Mouse (Mus musculus): Measurements from ENCODE around the gene Smurf2. TPM values are rescaled to one million over a fixed set of nuclear protein-coding genes. Genes with fewer than 3 reads are reported as not detected.

Gene Smurf2
- polyA plus RNA-seq, 1 experiment from 2014 or later = 9.4 TPM

DNA sequence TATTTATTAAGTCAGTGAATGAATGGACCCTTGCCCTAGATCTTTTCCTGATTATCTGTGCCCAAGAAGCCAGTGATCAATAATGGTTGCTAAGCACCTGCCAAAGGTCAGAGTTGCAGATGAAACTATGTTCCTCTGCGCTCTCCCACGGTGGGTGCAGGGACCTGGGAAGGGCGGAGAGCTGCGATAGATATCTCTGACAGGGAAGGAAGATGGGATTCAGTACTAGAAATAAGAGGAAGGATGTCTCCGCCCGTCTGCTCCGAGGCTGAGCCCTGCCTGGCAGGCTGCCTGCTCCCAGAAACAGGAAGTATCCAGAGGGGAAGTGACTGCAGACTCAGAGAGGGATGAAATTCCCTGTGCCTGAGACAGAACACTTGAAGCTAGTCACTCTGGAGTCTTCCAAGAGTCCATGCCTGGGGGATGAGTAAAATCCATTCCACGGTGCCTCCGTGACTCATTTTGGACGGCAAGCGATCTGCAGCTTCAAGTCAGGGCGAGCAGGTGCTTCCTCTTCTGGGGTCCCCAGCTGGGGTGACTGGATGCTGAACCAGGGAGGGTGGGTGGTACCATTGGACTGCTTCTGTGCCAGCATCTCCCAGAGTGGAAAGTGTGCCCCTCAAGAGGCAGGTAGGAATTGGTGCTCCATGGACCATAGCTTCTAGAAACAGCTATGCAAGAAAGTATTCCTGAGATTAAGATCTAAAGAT is 36.9 kb upstream of the Smurf2 start:
- peak overlapping the region; percentile 15 for H3K27ac ChIP-seq (ENCODE audit: low read length)
- no peaks in the 10 kb centered on the region for H3K9me3 ChIP-seq (ENCODE audit: control insufficient read depth, low read length)
- H3K36me3 ChIP-seq (ENCODE audit: control insufficient read depth, insufficient read depth, low read length) = no peaks in the 10 kb centered on the region
- peak; percentile 74 for ATAC-seq
- H3K4me3 ChIP-seq (ENCODE audit: low read length) = 0 out of 2 replicates have a peak overlapping the region, but pooled peaks have one; percentile 3
- no peaks in the 10 kb centered on the region for H3K27me3 ChIP-seq (replicated peaks; ENCODE audit: control insufficient read depth, insufficient read depth, low read length)
- 0 out of 2 replicates have a peak overlapping the region, but pooled peaks have one; percentile 21 for H3K4me2 ChIP-seq (ENCODE audit: low read depth, low read length)
- peaks cover 13% of the 10 kb centered on the region; the same call in 1 of the 2 replicates for H3K4me1 ChIP-seq (ENCODE audit: control insufficient read depth, insufficient read depth, low read length)
- no peak overlapping the region for H3K9ac ChIP-seq (ENCODE audit: low read depth, low read length)
- 39% methylated on average over 12 of the region's 12 CpGs for whole genome bisulfite sequencing

DNA sequence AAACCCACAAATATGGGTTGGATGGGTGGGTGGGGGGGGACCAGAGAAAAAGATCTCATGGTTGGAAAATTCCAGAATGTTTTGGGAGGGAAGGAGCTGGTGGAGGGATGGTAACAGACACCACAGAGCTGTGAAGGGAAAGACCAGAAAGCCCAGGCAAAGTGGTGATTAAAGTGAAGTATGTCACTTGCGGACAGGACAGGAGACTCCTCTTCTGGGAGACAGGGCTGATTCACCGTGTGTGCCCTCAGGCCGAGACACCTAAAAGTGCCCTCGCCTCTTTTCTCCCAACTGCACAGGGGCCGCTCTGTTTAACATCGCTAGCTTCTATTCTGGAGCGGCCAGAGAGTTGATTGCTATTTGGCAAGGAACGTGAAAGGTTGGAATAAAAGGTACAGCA is 34.1 kb upstream of the Smurf2 start:
- Histone ChIP-seq H3K4me1 (ENCODE audit: control insufficient read depth, insufficient read depth, low read length) (peaks cover 8% of the 10 kb centered on the region; the same call in 1 of the 2 replicates), H3K4me3 (ENCODE audit: low read length) (no peak overlapping the region), H3K9me3 (ENCODE audit: control insufficient read depth, low read length) (no peaks in the 10 kb centered on the region), H3K27ac (ENCODE audit: low read length) (no peak overlapping the region), H3K36me3 (ENCODE audit: control insufficient read depth, insufficient read depth, low read length) (no peaks in the 10 kb centered on the region), H3K27me3 (replicated peaks; ENCODE audit: control insufficient read depth, insufficient read depth, low read length) (no peaks in the 10 kb centered on the region), H3K9ac (ENCODE audit: low read depth, low read length) (no peak overlapping the region), H3K4me2 (ENCODE audit: low read depth, low read length) (no peak overlapping the region)
- WGBS = 67% methylated on average over 8 of the region's 8 CpGs
- ATAC-seq = no peak

DNA sequence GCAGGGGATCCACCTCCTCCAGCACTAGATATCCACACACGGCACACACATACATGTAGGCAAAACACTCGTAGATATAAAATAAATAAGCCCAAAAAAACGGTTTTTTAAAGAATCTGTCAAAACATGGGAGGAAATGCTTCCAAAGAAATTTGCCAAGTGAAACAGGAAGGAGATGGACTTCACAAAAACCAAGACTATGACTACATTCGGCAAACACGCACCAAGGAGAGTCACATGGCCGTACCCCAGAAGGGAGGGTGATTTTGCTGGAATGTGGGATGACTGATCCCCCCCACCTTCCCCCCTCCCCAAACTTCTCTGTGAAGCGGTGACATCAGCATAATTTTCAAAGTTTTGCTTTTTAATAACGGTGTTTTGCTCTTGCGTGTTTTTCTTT is 33.6 kb upstream of the Smurf2 start:
- H3K27me3 ChIP-seq (replicated peaks; ENCODE audit: control insufficient read depth, insufficient read depth, low read length) = no peaks in the 10 kb centered on the region
- 75% methylated on average over 9 of the region's 9 CpGs for WGBS
- no peak for ATAC-seq
- no peak overlapping the region for H3K9ac ChIP-seq (ENCODE audit: low read depth, low read length)
- H3K4me1 ChIP-seq (ENCODE audit: control insufficient read depth, insufficient read depth, low read length) = peaks cover 7% of the 10 kb centered on the region; the same call in 1 of the 2 replicates
- H3K4me2 ChIP-seq (ENCODE audit: low read depth, low read length) = no peak overlapping the region
- no peak overlapping the region for H3K27ac ChIP-seq (ENCODE audit: low read length)
- no peaks in the 10 kb centered on the region for H3K36me3 ChIP-seq (ENCODE audit: control insufficient read depth, insufficient read depth, low read length)
- H3K9me3 ChIP-seq (ENCODE audit: control insufficient read depth, low read length) = no peaks in the 10 kb centered on the region
- H3K4me3 ChIP-seq (ENCODE audit: low read length) = no peak overlapping the region

DNA sequence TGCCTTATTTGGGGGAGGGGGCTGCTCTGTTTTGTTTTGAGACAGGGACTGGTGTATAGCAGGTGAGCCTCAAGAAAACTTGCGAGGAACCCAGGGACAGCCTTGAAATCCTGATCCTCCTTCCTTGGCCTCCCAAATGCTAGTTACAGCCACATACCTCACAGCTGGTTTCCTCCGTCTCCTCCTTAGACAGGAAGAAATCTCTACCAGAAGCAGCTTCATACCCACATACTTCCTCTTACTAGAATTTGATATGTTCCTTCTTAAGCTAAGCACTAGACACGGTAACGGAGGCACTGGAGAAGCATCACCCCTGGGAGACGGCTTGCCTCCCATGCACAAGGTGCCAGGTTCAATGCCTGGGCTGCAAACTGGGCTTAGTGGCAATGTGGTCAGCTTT is 16.8 kb upstream of the Smurf2 start:
- Histone ChIP-seq H3K9me3 (ENCODE audit: control insufficient read depth, low read length) (no peaks in the 10 kb centered on the region), H3K9ac (ENCODE audit: low read depth, low read length) (no peak overlapping the region), H3K4me2 (ENCODE audit: low read depth, low read length) (no peak overlapping the region), H3K27me3 (replicated peaks; ENCODE audit: control insufficient read depth, insufficient read depth, low read length) (no peaks in the 10 kb centered on the region), H3K4me1 (ENCODE audit: control insufficient read depth, insufficient read depth, low read length) (no peaks in the 10 kb centered on the region), H3K4me3 (ENCODE audit: low read length) (no peak overlapping the region), H3K36me3 (ENCODE audit: control insufficient read depth, insufficient read depth, low read length) (no peaks in the 10 kb centered on the region), H3K27ac (ENCODE audit: low read length) (no peak overlapping the region)
- no peak for ATAC-seq
- 85% methylated on average over 5 of the region's 5 CpGs for WGBS

DNA sequence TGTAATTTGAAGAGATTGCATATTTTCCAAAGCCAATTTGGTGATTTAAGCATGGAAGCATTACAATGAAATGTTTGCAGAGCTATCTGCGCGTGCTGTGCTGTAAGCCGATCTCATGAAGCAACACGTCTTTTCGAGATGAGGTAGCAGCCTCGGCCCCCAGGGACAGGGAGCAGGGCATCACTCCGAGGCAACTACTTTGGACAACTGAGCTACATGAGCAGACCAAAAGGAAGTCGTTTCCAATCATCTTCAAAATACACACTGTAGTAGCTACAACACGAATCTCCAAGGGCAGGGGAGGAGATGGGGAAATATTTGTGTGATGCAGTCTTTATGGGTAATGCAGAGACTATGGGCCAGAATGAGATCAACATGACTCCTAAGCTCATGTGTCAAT is 9.9 kb upstream of the Smurf2 start:
- Histone ChIP-seq H3K4me2 (ENCODE audit: low read depth, low read length) (no peak overlapping the region), H3K27ac (ENCODE audit: low read length) (no peak overlapping the region), H3K36me3 (ENCODE audit: control insufficient read depth, insufficient read depth, low read length) (no peaks in the 10 kb centered on the region), H3K9ac (ENCODE audit: low read depth, low read length) (no peak overlapping the region), H3K9me3 (ENCODE audit: control insufficient read depth, low read length) (0 out of 2 replicates have a peak, but pooled peaks cover 3% of the 10 kb centered on the region), H3K4me3 (ENCODE audit: low read length) (no peak overlapping the region), H3K27me3 (replicated peaks; ENCODE audit: control insufficient read depth, insufficient read depth, low read length) (no peaks in the 10 kb centered on the region), H3K4me1 (ENCODE audit: control insufficient read depth, insufficient read depth, low read length) (no peaks in the 10 kb centered on the region)
- no peak for ATAC-seq
- 82% methylated on average over 9 of the region's 9 CpGs for WGBS

DNA sequence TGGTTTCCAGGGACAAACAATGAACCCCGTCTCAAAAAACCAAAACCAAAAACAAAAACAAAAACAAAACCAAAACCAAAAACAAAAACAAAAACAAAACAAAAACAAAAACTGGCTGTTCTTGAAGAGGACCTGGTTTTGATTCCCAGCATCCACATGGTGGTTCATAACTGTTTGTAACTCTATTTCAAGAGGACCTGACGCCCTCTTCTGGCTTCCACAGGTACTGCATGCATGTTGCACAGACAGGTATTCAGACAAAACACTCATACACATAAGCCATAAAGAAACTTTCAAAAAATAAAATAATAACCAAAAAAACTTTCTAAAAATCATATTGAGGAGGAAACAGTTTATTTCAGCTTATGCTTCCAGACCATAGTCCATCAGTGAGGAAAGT is 8.4 kb upstream of the Smurf2 start:
- Histone ChIP-seq H3K4me1 (ENCODE audit: control insufficient read depth, insufficient read depth, low read length) (no peaks in the 10 kb centered on the region), H3K9ac (ENCODE audit: low read depth, low read length) (no peak overlapping the region), H3K27ac (ENCODE audit: low read length) (no peak overlapping the region), H3K36me3 (ENCODE audit: control insufficient read depth, insufficient read depth, low read length) (no peaks in the 10 kb centered on the region), H3K27me3 (replicated peaks; ENCODE audit: control insufficient read depth, insufficient read depth, low read length) (no peaks in the 10 kb centered on the region), H3K9me3 (ENCODE audit: control insufficient read depth, low read length) (0 out of 2 replicates have a peak, but pooled peaks cover 3% of the 10 kb centered on the region), H3K4me2 (ENCODE audit: low read depth, low read length) (no peak overlapping the region), H3K4me3 (ENCODE audit: low read length) (no peak overlapping the region)
- no peak for ATAC-seq
- WGBS = 54% methylated on average over 2 of the region's 2 CpGs

DNA sequence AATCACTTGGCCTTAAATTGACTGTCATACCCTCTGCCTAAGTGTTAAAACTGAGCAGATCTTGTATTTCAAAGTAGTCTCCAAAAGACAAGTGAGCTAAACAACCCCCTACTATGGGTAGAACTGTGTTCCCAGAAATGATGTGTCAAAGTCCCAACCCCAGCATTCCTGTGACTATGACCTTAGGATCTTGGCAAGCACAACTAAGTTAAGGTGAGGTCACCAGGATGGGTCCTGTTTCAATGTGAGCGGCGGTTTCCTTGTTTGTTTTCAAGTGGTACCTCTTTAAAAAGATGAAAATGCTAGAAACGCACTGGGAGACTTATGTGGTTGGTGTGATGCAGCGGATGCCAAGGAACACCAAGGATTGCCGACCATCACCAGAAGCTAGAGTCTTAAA is 7.4 kb upstream of the Smurf2 start:
- H3K36me3 ChIP-seq (ENCODE audit: control insufficient read depth, insufficient read depth, low read length) = no peaks in the 10 kb centered on the region
- WGBS = 97% methylated on average over 5 of the region's 5 CpGs

DNA sequence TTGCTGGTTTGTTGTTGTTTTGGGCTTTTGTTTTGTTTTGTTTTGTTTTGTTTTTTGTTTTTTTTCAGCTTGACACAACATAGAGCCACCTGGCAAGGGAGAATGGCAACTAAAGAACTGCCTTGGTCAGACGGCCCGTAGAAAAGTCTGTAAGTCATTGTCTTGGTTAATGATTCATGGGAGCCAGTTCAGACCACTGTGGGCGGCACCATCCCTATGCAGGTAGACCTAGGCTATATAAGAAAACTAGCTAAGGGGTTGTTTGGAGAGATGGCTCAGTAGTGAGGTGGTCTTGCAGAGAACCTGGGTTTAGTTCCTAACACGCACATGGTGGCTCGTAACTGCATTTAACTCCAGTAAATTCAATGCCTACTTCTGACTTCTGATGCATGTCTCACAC is 6.7 kb upstream of the Smurf2 start:
- H3K27me3 ChIP-seq (replicated peaks; ENCODE audit: control insufficient read depth, insufficient read depth, low read length) = no peaks in the 10 kb centered on the region
- no peak overlapping the region for H3K27ac ChIP-seq (ENCODE audit: low read length)
- WGBS = 91% methylated on average over 5 of the region's 5 CpGs
- no peaks in the 10 kb centered on the region for H3K36me3 ChIP-seq (ENCODE audit: control insufficient read depth, insufficient read depth, low read length)
- no peaks in the 10 kb centered on the region for H3K4me1 ChIP-seq (ENCODE audit: control insufficient read depth, insufficient read depth, low read length)
- no peak for ATAC-seq
- H3K4me3 ChIP-seq (ENCODE audit: low read length) = no peak overlapping the region
- H3K9ac ChIP-seq (ENCODE audit: low read depth, low read length) = no peak overlapping the region
- no peak overlapping the region for H3K4me2 ChIP-seq (ENCODE audit: low read depth, low read length)
- H3K9me3 ChIP-seq (ENCODE audit: control insufficient read depth, low read length) = 0 out of 2 replicates have a peak, but pooled peaks cover 3% of the 10 kb centered on the region

More for the DNA sequence above, 7.4 kb upstream of the Smurf2 start:
- H3K4me1 ChIP-seq (ENCODE audit: control insufficient read depth, insufficient read depth, low read length) = no peaks in the 10 kb centered on the region
- no peak overlapping the region for H3K4me3 ChIP-seq (ENCODE audit: low read length)
- no peaks in the 10 kb centered on the region for H3K27me3 ChIP-seq (replicated peaks; ENCODE audit: control insufficient read depth, insufficient read depth, low read length)
- ATAC-seq = no peak
- no peak overlapping the region for H3K4me2 ChIP-seq (ENCODE audit: low read depth, low read length)
- H3K9ac ChIP-seq (ENCODE audit: low read depth, low read length) = no peak overlapping the region
- H3K27ac ChIP-seq (ENCODE audit: low read length) = no peak overlapping the region
- 0 out of 2 replicates have a peak, but pooled peaks cover 3% of the 10 kb centered on the region for H3K9me3 ChIP-seq (ENCODE audit: control insufficient read depth, low read length)

DNA sequence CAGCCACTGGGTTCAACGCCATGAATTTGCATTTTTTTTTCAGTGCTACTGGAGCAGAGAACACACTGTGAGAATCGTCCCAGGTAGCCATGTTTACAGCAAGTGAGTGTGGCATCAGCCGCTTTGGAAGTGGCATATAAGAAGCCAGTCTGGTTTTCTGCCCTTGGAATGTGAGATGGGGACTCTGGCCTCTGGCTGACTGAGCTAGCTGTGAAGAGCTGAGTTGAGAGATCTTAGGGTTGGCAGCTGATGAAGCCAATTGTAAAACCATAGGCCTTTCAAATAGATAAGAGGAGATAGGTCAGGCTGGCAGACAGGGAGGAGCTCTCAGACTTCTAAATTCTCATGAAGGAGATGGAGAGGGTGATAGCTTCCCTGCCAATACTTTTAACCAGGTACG is 6.2 kb upstream of the Smurf2 start:
- H3K36me3 ChIP-seq (ENCODE audit: control insufficient read depth, insufficient read depth, low read length) = no peaks in the 10 kb centered on the region
- no peak overlapping the region for H3K4me3 ChIP-seq (ENCODE audit: low read length)
- 0 out of 2 replicates have a peak, but pooled peaks cover 3% of the 10 kb centered on the region for H3K9me3 ChIP-seq (ENCODE audit: control insufficient read depth, low read length)
- H3K4me2 ChIP-seq (ENCODE audit: low read depth, low read length) = no peak overlapping the region
- H3K27ac ChIP-seq (ENCODE audit: low read length) = no peak overlapping the region
- no peak overlapping the region for H3K9ac ChIP-seq (ENCODE audit: low read depth, low read length)
- 76% methylated on average over 4 of the region's 4 CpGs for WGBS
- no peaks in the 10 kb centered on the region for H3K27me3 ChIP-seq (replicated peaks; ENCODE audit: control insufficient read depth, insufficient read depth, low read length)
- H3K4me1 ChIP-seq (ENCODE audit: control insufficient read depth, insufficient read depth, low read length) = no peaks in the 10 kb centered on the region
- ATAC-seq = no peak

Measured in intestine, embryonic 16.5 days (tissue).